Mouse (Mus musculus) hindbrain, embryonic 16.5 days (tissue): ENCODE results near the gene Adcy5. TPM values are rescaled to one million over a fixed set of nuclear protein-coding genes. Genes with fewer than 3 reads are reported as not detected.
A peak's percentile ranks its signal among the peaks of the same experiment; 100 is the strongest.

ENCODE experiments used
- ATAC-seq: fragments of 200-750 bp; cut with Nextera tagmentation; 2 replicates; pipeline ENCODE4 v1.8.0; 2017; ENCODE audit warnings: moderate TSS enrichment, moderate library complexity
- H3K27ac ChIP-seq: fragments of 300-500 bp; sonication (generic); 2 replicates; pipeline ENCODE4 v1.5.1; 2014; ENCODE audit warnings: low read depth, mild to moderate bottlenecking, control low read depth, low read length, moderate library complexity
- H3K27me3 ChIP-seq: fragments of 300-500 bp; sonication (generic); replicated peaks from 2 replicates; pipeline ENCODE4 v1.6.1; 2014; ENCODE audit warnings: low read length; ENCODE audit not compliant: control insufficient read depth, insufficient read depth
- H3K36me3 ChIP-seq: fragments of 300-500 bp; sonication (generic); 2 replicates; pipeline ENCODE4 v1.6.1; 2014; ENCODE audit warnings: mild to moderate bottlenecking, low read length, moderate library complexity, mixed read lengths; ENCODE audit not compliant: control insufficient read depth, insufficient read depth
- H3K4me1 ChIP-seq: fragments of 300-500 bp; sonication (generic); 2 replicates; pipeline ENCODE4 v1.6.1; 2014; ENCODE audit warnings: low read depth, low read length; ENCODE audit not compliant: control insufficient read depth, insufficient read depth
- H3K4me2 ChIP-seq: fragments of 300-500 bp; sonication (generic); 2 replicates; pipeline ENCODE4 v1.6.1; 2014; ENCODE audit warnings: mild to moderate bottlenecking, low read length, control low read depth, moderate library complexity
- H3K4me3 ChIP-seq: fragments of 300-500 bp; sonication (generic); 2 replicates; pipeline ENCODE4 v1.5.1; 2014; ENCODE audit warnings: mild to moderate bottlenecking, low read length, control low read depth, moderate library complexity
- H3K9ac ChIP-seq: fragments of 300-500 bp; sonication (generic); 2 replicates; pipeline ENCODE4 v1.6.1; 2014; ENCODE audit warnings: low read depth, mild to moderate bottlenecking, control low read depth, low read length, moderate library complexity
- H3K9me3 ChIP-seq: fragments of 300-500 bp; sonication (generic); 2 replicates; pipeline ENCODE4 v1.6.1; 2014; ENCODE audit warnings: mild to moderate bottlenecking, low read length, moderate library complexity; ENCODE audit not compliant: control insufficient read depth
- WGBS: fragments of 180-500 bp; shearing (Covaris S2); extraction: QIAGEN DNeasy Blood & Tissue Kit; methylation state at CpG from one replicate; pipeline ENCODE4 v1.1.7; 2014; 5-methylcytosine and 5-hydroxymethylcytosine counted together
- polyA plus RNA-seq: library from polyadenylated mRNA; unstranded; fragments of >200 nt; fragmentation: Nextera tagmentation; extraction: Ambion mirVana; gene quantifications from 2 replicates; pipeline ENCODE4 v1.2.1, GENCODE M21; 2015

Adcy5 gene
- polyA plus RNA-seq, result 7.0 and 7.2 TPM in 2 replicates

DNA sequence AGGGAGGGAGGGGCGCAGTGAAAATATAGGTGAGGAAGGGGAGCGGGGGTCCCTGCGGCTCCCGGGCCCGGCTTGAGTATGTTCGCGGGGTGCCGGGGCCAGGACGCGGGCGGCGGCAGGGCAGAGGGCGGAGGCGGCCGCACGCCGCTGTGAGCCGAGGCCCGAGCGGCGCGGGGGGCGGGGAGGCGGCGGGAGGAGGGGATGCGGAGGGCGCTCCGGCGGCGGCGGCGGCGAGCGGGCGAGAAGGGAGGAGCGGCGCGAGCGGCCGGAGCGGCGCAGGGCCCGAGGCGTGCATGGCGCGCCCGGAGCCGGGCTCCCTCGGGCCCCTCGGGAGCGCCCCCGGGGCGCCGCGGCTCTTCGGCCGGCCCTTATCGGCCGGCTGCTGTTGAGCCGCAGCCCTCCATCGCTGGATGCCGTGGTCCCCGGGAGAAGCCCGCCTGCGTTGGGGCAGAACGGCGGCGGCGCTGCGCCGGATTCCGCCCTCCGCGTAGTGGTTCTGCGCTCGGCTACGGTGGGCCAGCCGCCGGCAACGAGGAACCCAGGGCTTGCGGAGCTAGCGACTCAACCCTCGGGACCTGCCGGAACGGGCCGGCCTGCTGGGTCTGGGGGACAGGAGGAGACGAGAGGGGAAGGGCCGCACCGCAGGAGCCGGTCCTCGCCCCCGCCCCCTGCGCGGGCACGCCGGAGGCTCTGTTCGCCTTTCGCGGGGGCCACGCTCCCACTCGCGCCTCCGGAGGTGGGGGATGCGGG, at the start of gene Adcy5:
Gene Adcy5 (plus strand): TSS at position 237 of the 750 bp plus-strand sequence.
- Histone ChIP-seq H3K4me3 (peak within 1 kb of the TSS; percentile 58), H3K27me3 (no peaks in the 10 kb centered on the region; the same call in 1 of the 2 replicates)
- under 1% methylated on average over 63 of the region's 104 CpGs for WGBS

GRCm38 (mm10) chr16:35107985-35108384, 46.7 kb upstream of the Adcy5 start:
- WGBS, result 77% methylated on average over 6 of the region's 6 CpGs

More for the DNA sequence above, at the start of gene Adcy5:
- peak; percentile 62 for ATAC-seq
- peak within 1 kb of the TSS; percentile 81 for H3K4me2 ChIP-seq
- peaks cover 46% of the 10 kb centered on the region for H3K4me1 ChIP-seq
- H3K36me3 ChIP-seq, result no peaks in the 10 kb centered on the region
- peak within 1 kb of the TSS; percentile 83 for H3K27ac ChIP-seq
- no peaks in the 10 kb centered on the region for H3K9me3 ChIP-seq
- peak within 1 kb of the TSS; percentile 94 for H3K9ac ChIP-seq

GRCm38 (mm10) chr16:35109156-35109555, 45.5 kb upstream of the Adcy5 start:
- no peak for ATAC-seq
- no peak overlapping the region for H3K27ac ChIP-seq
- H3K27me3 ChIP-seq, result no peaks in the 10 kb centered on the region
- H3K9ac ChIP-seq, result no peak overlapping the region
- H3K9me3 ChIP-seq, result no peaks in the 10 kb centered on the region
- peaks cover 6% of the 10 kb centered on the region for H3K4me1 ChIP-seq
- 55% methylated on average over 8 of the region's 8 CpGs for WGBS
- H3K4me3 ChIP-seq, result no peak overlapping the region
- H3K4me2 ChIP-seq, result no peak overlapping the region
- H3K36me3 ChIP-seq, result no peaks in the 10 kb centered on the region

More at GRCm38 (mm10) chr16:35107985-35108384, 46.7 kb upstream of the Adcy5 start:
- no peak overlapping the region for H3K27ac ChIP-seq
- no peaks in the 10 kb centered on the region for H3K36me3 ChIP-seq
- peaks cover 6% of the 10 kb centered on the region for H3K4me1 ChIP-seq
- no peak overlapping the region for H3K9ac ChIP-seq
- no peak overlapping the region for H3K4me2 ChIP-seq
- H3K4me3 ChIP-seq, result no peak overlapping the region
- H3K9me3 ChIP-seq, result no peaks in the 10 kb centered on the region
- no peak for ATAC-seq
- no peaks in the 10 kb centered on the region for H3K27me3 ChIP-seq

DNA sequence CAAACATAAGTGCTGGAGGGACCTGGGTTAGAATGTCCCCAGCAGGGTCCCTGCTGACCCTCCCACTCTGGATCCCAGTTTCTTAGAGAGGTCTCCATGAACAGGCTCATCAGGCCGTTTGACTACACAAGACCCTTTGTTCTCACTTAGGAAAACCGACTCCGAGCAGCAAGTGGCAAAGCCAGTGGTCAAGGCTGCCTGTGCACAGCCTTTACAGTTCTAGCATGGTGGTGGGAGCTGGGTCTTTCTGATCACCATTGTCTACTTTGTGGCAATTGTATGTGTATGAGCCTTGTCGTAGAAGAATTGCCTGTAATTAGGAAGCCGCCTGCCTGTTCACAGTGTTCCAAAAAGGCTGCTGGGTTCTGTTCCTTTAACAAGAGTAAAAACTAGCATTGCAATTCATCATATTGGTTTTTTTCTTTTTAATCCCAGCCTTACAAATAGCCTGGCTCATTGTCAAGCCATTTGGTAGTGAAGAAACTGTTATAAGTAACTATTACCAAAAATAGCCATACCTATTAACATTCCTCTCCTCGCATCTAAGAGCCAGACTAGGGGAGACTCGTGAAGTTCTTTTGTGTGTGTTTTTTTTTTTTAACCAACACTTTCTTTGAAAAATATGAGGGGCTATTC, 44.9 kb upstream of the Adcy5 start:
- H3K27me3 ChIP-seq, result no peaks in the 10 kb centered on the region
- no peaks in the 10 kb centered on the region for H3K9me3 ChIP-seq
- H3K36me3 ChIP-seq, result no peaks in the 10 kb centered on the region
- H3K27ac ChIP-seq, result no peak overlapping the region
- peaks cover 6% of the 10 kb centered on the region for H3K4me1 ChIP-seq
- H3K4me3 ChIP-seq, result no peak overlapping the region
- no peak overlapping the region for H3K9ac ChIP-seq
- no peak for ATAC-seq
- 39% methylated on average over 7 of the region's 7 CpGs for WGBS
- H3K4me2 ChIP-seq, result no peak overlapping the region

- ATAC-seq, result peak; percentile 92
- 23% methylated on average over 10 of the region's 10 CpGs for WGBS
- Histone ChIP-seq H3K27ac (no peak overlapping the region), H3K4me2 (peak overlapping the region; percentile 53), H3K4me1 (peaks cover 6% of the 10 kb centered on the region), H3K27me3 (no peaks in the 10 kb centered on the region), H3K4me3 (peak overlapping the region; percentile 17; the same call in 1 of the 2 replicates), H3K9ac (peak overlapping the region; percentile 61), H3K36me3 (no peaks in the 10 kb centered on the region), H3K9me3 (no peaks in the 10 kb centered on the region)
Observed at GRCm38 (mm10) chr16:35110410-35111142, 44.1 kb upstream of the Adcy5 start.

DNA sequence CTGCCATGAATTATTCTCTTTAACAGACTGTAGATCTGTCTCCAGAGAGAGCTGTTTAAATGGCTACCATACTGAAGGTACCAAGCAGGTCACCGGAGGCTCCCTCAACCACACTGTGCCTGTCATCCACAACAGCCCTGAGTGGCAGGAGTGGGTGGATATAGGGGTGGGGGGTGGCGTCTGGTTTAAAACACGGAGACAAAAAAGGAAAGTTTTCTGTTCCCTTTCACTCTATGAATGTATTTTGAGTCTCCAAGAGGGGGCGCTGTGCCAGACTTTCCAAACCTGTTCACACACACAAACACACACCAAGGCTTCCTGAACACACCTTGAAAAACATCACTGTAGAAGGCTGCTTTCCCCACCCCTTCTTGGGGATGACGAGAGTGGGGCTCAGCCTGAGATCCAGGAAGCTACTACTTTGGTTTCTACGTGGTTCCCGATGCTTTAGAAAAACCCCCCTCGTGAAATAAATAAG, 43.5 kb upstream of the Adcy5 start:
- H3K9ac ChIP-seq, result no peak overlapping the region
- H3K27me3 ChIP-seq, result no peaks in the 10 kb centered on the region
- H3K27ac ChIP-seq, result no peak overlapping the region
- peaks cover 6% of the 10 kb centered on the region for H3K4me1 ChIP-seq
- H3K4me3 ChIP-seq, result no peak overlapping the region
- ATAC-seq, result peak; percentile 53
- no peak overlapping the region for H3K4me2 ChIP-seq
- H3K9me3 ChIP-seq, result no peaks in the 10 kb centered on the region
- no peaks in the 10 kb centered on the region for H3K36me3 ChIP-seq
- 61% methylated on average over 8 of the region's 8 CpGs for WGBS

- no peak overlapping the region for H3K27ac ChIP-seq
- H3K27me3 ChIP-seq, result no peaks in the 10 kb centered on the region
- no peaks in the 10 kb centered on the region for H3K9me3 ChIP-seq
- no peak overlapping the region for H3K4me2 ChIP-seq
- 87% methylated on average over 5 of the region's 5 CpGs for WGBS
- ATAC-seq, result no peak
- H3K4me1 ChIP-seq, result peaks cover 6% of the 10 kb centered on the region
- H3K36me3 ChIP-seq, result no peaks in the 10 kb centered on the region
- no peak overlapping the region for H3K9ac ChIP-seq
- H3K4me3 ChIP-seq, result no peak overlapping the region
Observed at GRCm38 (mm10) chr16:35113496-35113895, 41.2 kb upstream of the Adcy5 start.

- Histone ChIP-seq H3K4me2 (no peak overlapping the region), H3K9me3 (no peaks in the 10 kb centered on the region), H3K4me3 (no peak overlapping the region), H3K4me1 (no peaks in the 10 kb centered on the region; the same call in 1 of the 2 replicates), H3K36me3 (no peaks in the 10 kb centered on the region), H3K27me3 (no peaks in the 10 kb centered on the region), H3K27ac (no peak overlapping the region), H3K9ac (no peak overlapping the region)
- no peak for ATAC-seq
- 78% methylated on average over 7 of the region's 7 CpGs for WGBS
Observed at GRCm38 (mm10) chr16:35116328-35116956, 38.2 kb upstream of the Adcy5 start.
